Mouse (Mus musculus) liver, postnatal 0 days (tissue): Measurements from ENCODE around the gene Ttc21a. TPM values are rescaled to one million over a fixed set of nuclear protein-coding genes. Genes with fewer than 3 reads are reported as not detected.

Experiments used
- ATAC-seq: fragments of 200-750 bp; cut with Nextera tagmentation; 2 replicates; pipeline ENCODE4 v1.8.0; 2017; ENCODE audit warnings: mild to moderate bottlenecking, moderate library complexity
- DNase-seq: peaks from one replicate; pipeline ENCODE4 v3.0.0-alpha.2; 2016
- H3K27ac ChIP-seq: fragments of 300-500 bp; sonication (generic); 2 replicates; pipeline ENCODE4 v1.5.1; 2014; ENCODE audit warnings: antibody characterized with exemption, moderate library complexity, mild to moderate bottlenecking, low read depth
- H3K27me3 ChIP-seq: fragments of 300-500 bp; sonication (generic); 2 replicates; pipeline ENCODE4 v1.6.1; 2014; ENCODE audit warnings: low read length, control low read depth, mixed read lengths; ENCODE audit not compliant: insufficient read depth
- H3K36me3 ChIP-seq: fragments of 300-500 bp; sonication (generic); replicated peaks from 2 replicates; pipeline ENCODE4 v1.6.1; 2014; ENCODE audit warnings: mild to moderate bottlenecking, control low read depth, low read length, moderate library complexity, mixed read lengths; ENCODE audit not compliant: insufficient read depth
- H3K4me1 ChIP-seq: fragments of 300-500 bp; sonication (generic); 2 replicates; pipeline ENCODE4 v1.6.1; 2014; ENCODE audit warnings: antibody characterized with exemption, mild to moderate bottlenecking, control low read depth; ENCODE audit not compliant: insufficient read depth
- H3K4me2 ChIP-seq: fragments of 300-500 bp; sonication (generic); 2 replicates; pipeline ENCODE4 v1.6.1; 2014; ENCODE audit warnings: low read depth, mild to moderate bottlenecking, low read length, moderate library complexity, mixed read lengths
- H3K4me3 ChIP-seq: fragments of 300-500 bp; sonication (generic); 2 replicates; pipeline ENCODE4 v1.5.1; 2014; ENCODE audit warnings: low read depth, low read length
- H3K9ac ChIP-seq: fragments of 300-500 bp; sonication (generic); replicated peaks from 2 replicates; pipeline ENCODE4 v1.6.1; 2014; ENCODE audit warnings: mild to moderate bottlenecking, moderate library complexity
- H3K9me3 ChIP-seq: fragments of 300-500 bp; sonication (generic); 2 replicates; pipeline ENCODE4 v1.6.1; 2016; ENCODE audit warnings: mild to moderate bottlenecking, control low read depth, low read length, mixed read lengths
- CTCF ChIP-seq: sonication (generic); IDR thresholded peaks from 2 replicates; pipeline ENCODE4 v1.5.1; 2016; ENCODE audit warnings: antibody characterized with exemption, low read depth
- EP300 ChIP-seq: IDR thresholded peaks from 2 replicates; pipeline ENCODE4 v1.6.1; 2016; ENCODE audit warnings: antibody characterized with exemption, low read depth, mild to moderate bottlenecking
- WGBS: fragments of 180-500 bp; shearing (Covaris S2); extraction: QIAGEN DNeasy Blood & Tissue Kit; methylation state at CpG from one replicate; pipeline ENCODE4 v1.1.7; 2014; ENCODE audit not compliant: insufficient replicate concordance; 5-methylcytosine and 5-hydroxymethylcytosine counted together
- polyA plus RNA-seq: library from polyadenylated mRNA; unstranded; fragments of >200 nt; fragmentation: Nextera tagmentation; extraction: Ambion mirVana; gene quantifications from 2 replicates; pipeline ENCODE4 v1.2.1, GENCODE M21; 2015

Ttc21a gene
- polyA plus RNA-seq, 1 experiment from 2014 or later: 0.22 TPM

DNA sequence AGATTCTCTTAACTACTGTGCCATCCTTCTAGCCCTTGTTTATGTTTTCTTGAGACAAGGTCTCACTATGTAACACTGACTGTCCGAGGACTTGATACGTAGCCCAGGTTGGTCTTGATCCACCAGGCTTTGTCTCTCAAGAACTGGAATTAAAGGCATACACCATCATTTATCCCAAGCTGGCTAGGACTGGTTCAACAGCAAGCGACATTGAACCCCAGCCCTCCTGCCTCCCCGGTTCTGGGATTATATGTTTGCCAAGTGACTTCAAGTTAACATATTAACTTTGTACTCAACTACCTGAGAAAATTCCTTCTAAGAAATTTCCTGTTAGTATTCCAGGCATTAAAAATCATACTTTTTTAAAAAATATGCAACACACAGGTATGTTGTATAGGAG lies 37.9 kb downstream of the Ttc21a start:
- no peak overlapping the region for H3K4me2 ChIP-seq
- peaks cover 42% of the 10 kb centered on the region for H3K36me3 ChIP-seq
- ATAC-seq: no peak
- WGBS: 82% methylated on average over 4 of the region's 4 CpGs
- no peaks in the 10 kb centered on the region for H3K9me3 ChIP-seq
- TF ChIP-seq EP300 (no peak), CTCF (no peak)
- no peak overlapping the region for H3K9ac ChIP-seq
- peaks cover 48% of the 10 kb centered on the region for H3K4me1 ChIP-seq
- DNase-seq: no peak
- no peak overlapping the region for H3K27ac ChIP-seq
- no peaks in the 10 kb centered on the region for H3K27me3 ChIP-seq
- H3K4me3 ChIP-seq: no peak overlapping the region

- whole genome bisulfite sequencing: 16% methylated on average over 17 of the region's 17 CpGs
- H3K4me2 ChIP-seq: peak overlapping the region; percentile 55
- ATAC-seq (0 out of 2 replicates have a peak, but pooled peaks have one; percentile 1), DNase-seq (no peak)
- peaks cover 35% of the 10 kb centered on the region for H3K36me3 ChIP-seq
- H3K4me3 ChIP-seq: peak overlapping the region; percentile 33
- H3K27ac ChIP-seq: peak overlapping the region; percentile 71
- peak overlapping the region; percentile 52 for H3K9ac ChIP-seq
- peaks cover 50% of the 10 kb centered on the region for H3K4me1 ChIP-seq
- no peaks in the 10 kb centered on the region for H3K9me3 ChIP-seq
- no peaks in the 10 kb centered on the region for H3K27me3 ChIP-seq
- TF ChIP-seq EP300: no peak
- no peak for TF ChIP-seq CTCF
These were observed 39.5 kb downstream of the Ttc21a start for GRCm38 (mm10) chr9:119976704-119977556.

- no peaks in the 10 kb centered on the region for H3K9me3 ChIP-seq
- peaks cover 28% of the 10 kb centered on the region for H3K36me3 ChIP-seq
- peaks cover 51% of the 10 kb centered on the region for H3K4me1 ChIP-seq
- peak overlapping the region; percentile 71 for H3K27ac ChIP-seq
- no peak for TF ChIP-seq CTCF
- no peak for TF ChIP-seq EP300
- DNase-seq (no peak), ATAC-seq (no peak)
- H3K4me3 ChIP-seq: peak overlapping the region; percentile 33
- 29% methylated on average over 5 of the region's 5 CpGs for WGBS
- peak overlapping the region; percentile 55 for H3K4me2 ChIP-seq
- no peaks in the 10 kb centered on the region for H3K27me3 ChIP-seq
- peak overlapping the region; percentile 52; the same call in 1 of the 2 replicates for H3K9ac ChIP-seq
These were observed 40.2 kb downstream of the Ttc21a start for GRCm38 (mm10) chr9:119977557-119978060.

GRCm38 (mm10) chr9:119978151-119978810 lies 40.9 kb downstream of the Ttc21a start:
- 22% methylated on average over 9 of the region's 9 CpGs for WGBS
- peak overlapping the region; percentile 33 for H3K4me3 ChIP-seq
- H3K4me2 ChIP-seq: peak overlapping the region; percentile 55
- no peak for TF ChIP-seq EP300
- TF ChIP-seq CTCF: no peak
- H3K27me3 ChIP-seq: no peaks in the 10 kb centered on the region
- H3K27ac ChIP-seq: peak overlapping the region; percentile 71
- H3K9ac ChIP-seq: peak overlapping the region; percentile 52
- H3K9me3 ChIP-seq: no peaks in the 10 kb centered on the region
- peaks cover 21% of the 10 kb centered on the region for H3K36me3 ChIP-seq
- peak; percentile 40 for DNase-seq
- H3K4me1 ChIP-seq: peaks cover 51% of the 10 kb centered on the region
- ATAC-seq: no peak

GRCm38 (mm10) chr9:119978811-119979441 lies 41.5 kb downstream of the Ttc21a start:
- WGBS: 66% methylated on average over 6 of the region's 6 CpGs
- H3K4me1 ChIP-seq: peaks cover 51% of the 10 kb centered on the region
- no peaks in the 10 kb centered on the region for H3K9me3 ChIP-seq
- H3K4me2 ChIP-seq: peak overlapping the region; percentile 55
- ATAC-seq (no peak), DNase-seq (no peak)
- peaks cover 15% of the 10 kb centered on the region for H3K36me3 ChIP-seq
- no peak overlapping the region; the same call in 1 of the 2 replicates for H3K4me3 ChIP-seq
- 0 out of 2 replicates have a peak, but pooled peaks cover under 1% of the 10 kb centered on the region for H3K27me3 ChIP-seq
- H3K27ac ChIP-seq: peak overlapping the region; percentile 71
- H3K9ac ChIP-seq: peak overlapping the region; percentile 26; the same call in 1 of the 2 replicates
- TF ChIP-seq EP300: no peak
- no peak for TF ChIP-seq CTCF
